Mouse (Mus musculus) naive thymus-derived CD4-positive, alpha-beta T cell, adult 2 months (primary cell): ENCODE results near the gene Pparg.
A peak's percentile ranks its signal among the peaks of the same experiment; 100 is the strongest.

Source experiments
- DNase-seq: peaks from one replicate; pipeline ENCODE4 v3.0.0-alpha.2; 2011; ENCODE audit warnings: low read depth

Pparg gene

DNA sequence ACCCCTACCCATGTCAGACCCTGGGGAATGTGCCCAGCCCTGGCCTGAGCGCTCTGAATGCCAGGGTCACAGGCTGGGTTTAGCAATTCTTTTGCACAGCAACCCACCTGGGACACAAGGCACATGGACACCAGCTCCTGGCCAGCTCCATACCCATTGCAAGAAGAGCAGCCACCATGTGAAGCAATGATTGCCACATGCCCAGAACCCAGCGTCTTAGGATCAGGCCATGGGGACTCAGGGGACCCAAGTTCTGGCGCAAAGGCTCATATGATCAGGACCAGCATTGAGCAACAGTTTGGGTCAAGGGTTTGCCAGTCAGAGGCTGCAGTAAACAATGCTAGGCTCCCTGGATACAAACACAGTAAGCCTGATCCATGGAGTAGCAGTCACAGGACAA is 150.7 kb downstream of the Pparg start:
- DNase-seq, result no peak

DNA sequence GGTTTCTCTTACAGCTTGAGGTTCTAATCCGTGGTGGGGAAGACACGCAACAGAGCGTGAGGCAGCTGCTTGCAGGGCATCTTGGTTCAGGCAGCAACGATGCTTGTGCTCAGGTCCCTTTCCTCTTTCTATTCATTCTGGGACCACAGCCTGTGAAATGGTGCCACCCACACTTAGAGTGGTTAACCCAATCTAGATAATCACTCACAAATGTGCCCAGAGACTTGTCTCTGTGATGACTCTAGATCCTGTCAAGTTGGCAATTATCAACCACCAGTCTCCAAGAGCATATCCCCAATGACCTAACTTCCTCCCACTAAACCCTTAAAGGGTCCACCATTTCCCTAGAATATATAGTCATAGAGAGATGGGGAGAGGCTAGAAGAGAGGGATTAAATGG is 152.5 kb downstream of the Pparg start:
- DNase-seq, result no peak

DNA sequence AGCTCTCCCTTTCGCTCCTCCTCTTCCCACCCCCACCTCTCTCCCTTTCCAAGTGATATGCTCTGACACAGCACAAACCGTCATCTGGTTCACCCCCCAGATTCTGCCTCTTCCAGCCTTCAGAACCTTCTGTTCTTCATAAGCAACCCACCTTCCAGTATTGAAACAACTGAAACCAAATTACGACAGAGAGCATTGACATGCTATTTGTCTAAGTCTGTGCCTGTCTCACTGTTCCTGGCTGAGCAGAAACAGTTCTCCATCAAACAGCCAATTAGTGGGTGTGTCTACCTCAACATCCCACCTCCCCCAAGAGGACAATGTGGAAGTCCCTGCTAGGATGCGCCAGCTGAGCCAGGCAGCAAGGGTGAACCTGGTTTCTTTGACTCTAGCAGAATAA is 157.2 kb downstream of the Pparg start:
- no peak for DNase-seq

DNA sequence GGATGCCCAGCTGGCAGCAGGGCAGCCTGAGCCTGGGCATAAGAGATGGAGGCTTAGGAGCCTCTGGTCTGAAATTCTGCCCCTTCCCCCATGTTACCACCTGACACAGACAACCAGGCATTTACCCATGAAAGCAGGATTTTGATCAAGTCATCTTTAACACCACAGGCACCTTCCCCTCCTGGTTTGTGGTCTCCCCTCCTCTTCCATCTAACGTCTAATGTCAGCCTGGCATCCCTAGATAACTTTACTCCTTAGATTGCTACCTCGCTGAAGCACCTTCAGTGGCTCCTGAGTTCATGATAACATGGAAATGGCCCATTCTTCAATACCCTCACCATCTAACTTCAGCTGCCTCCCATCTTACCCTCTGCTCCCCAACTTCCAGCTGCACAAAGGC is 157.6 kb downstream of the Pparg start:
- DNase-seq, result no peak

DNA sequence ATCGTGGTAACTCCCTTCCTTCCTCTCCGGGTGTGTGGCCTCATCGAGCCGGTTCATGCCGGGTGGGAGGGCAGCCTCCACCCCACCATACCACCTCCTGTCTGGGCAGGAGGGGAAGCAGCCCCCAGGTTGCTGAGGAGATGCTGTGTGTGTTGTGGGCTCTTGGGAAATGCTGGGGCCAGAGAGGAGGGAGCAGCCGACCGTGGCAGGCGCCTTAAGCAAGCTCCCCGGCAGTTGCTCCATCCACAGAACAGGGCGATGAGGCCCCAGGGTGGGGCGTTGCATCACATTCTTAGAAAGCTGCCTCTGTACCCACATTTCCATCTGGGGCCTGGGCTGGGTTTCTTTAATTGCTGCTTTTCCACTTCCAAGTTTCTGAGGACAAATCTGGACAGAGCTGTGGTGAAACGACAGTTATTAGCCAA is 158.5 kb downstream of the Pparg start:
- DNase-seq, result no peak

DNA sequence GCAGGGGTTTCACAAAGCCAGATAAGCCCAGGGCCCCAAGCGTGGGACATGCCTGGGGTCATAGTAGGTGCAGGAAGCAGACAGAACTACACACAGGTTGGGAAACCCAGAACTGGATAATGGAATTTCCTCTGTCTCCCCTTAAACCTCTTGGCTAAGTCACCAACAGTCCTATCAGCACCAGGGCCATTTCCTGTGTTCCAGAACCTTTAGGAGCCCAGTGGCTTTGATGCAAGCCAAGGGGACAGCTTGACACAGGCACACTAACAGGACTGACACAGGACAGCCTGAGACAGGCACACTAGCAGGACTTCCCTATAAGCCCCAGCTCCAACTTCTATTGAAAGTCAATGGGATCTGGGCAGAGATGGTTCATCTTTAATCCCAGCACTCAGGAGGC is 161.2 kb downstream of the Pparg start:
- no peak for DNase-seq

DNA sequence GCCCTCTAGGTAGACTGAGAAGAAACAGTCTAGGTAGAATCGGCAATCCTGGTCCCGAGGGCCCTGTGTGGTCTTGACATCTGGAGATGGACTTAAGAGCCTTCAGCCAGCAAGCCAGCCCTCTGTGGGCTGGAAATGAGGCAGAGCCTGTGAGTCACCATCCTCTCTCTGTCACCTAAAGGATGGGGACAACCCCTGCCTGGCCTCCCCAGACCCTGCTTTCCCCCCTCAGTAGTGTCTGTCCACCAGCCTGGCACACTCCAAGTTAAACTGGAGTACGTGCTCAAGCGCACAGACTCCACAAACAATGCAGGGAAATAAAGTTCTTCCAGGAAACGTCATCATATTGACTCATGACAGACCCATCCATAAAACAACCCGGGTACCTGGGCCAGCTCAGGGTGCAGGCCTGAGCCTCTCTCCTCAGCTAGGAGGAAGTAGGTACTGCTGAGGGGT is 162.0 kb downstream of the Pparg start:
- DNase-seq, result no peak

DNA sequence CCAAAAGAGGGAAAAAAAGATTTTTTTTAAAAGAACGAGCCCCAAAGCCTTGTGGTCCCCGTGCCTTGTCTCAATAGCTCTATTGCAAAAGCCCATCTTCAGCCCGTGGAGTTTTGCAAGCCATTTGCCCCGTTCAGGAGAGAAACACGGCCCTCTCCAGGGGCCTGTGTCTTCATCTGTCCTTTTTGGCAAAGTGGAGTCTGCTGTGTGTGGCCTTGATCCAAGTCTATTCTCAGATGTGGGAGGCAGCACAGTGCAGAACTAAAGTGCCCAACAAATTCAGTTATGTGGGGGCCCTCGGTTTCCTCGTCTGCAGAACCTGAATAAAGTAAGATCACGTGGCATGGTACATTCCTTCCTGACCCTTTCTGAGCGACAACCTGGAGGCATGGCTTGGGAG is 162.4 kb downstream of the Pparg start:
- no peak for DNase-seq

DNA sequence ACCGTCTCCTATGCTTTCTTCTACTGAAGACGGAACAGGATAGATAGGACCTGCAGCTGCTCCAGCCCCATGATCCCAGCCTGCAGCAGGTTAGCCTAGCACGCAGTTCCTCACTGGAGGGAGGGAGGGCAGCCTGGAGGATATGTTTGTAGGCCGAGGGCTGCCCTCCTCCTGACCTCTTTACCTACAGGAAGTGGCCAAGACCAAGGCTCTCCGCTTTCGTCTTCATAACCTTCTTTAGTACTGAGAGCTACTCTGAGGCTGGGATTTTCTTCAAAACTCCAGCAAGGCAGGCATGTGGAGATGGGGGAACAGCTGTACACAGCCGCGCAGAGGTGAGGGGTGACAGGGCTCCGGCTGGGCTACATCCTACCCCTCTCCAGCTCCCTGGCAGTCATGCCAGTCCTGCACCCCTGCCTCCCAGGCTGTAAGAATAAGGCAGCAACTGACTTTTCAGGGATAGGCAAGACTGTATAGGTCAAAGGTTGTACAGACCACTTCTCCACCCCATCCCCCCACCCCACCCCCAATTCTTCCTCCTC is 163.8 kb downstream of the Pparg start:
- no peak for DNase-seq

DNA sequence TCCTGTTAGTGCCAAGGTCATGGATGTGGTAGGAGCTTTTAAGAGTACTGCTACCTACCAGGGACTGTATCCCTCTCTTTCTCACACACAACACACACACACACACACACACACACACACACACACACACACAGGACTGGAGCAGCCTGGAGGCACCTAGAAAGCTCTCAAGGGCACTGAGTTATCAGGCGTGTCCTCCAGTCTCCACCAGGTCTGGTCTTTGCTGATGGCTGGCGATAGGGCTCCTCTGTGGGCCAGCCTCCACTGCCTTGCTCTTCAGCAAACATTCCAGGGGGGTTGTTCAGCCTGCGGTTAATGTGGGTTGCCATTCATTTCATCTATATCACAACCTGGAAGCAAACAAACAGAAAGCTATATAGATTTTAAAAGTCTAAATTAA is 166.7 kb downstream of the Pparg start:
- DNase-seq, result no peak

DNA sequence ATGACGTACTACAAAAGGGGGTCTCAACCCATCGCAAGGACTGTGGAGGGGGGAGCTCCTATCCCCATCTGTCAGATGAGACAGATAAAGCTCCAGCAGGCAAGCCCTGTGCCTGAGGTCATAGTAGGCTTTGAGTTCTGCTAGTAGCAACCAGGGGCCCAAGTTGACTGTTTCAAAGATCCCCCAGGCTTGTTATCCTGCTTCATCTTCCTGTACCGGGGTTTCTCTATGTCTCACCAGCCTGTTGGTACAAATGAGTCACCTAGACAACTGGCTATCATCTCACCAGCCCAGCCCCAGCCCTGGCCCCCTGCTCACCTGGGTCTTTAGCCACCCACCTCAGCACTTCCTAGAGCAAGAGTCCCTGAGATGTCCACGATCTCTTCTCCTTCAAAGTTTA is 167.6 kb downstream of the Pparg start:
- DNase-seq, result no peak

DNA sequence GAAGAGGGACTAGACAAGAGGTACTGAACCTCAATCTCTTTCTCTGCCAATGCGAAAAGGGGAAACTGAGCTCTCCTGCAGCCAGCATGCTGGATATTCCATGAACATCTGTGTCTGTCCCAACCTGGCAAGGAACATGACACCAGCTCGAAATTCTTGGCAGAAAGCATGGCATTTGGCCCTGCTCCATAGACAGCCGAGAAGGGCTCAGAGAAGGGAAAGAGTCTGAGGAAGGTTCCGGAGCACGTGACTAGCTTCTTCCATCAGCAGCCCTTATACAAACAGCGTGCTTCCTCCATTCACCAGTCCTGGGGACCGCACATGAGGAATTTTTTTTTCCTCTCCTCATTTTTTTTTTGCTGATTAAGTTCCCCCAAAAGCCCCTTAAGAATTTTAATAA is 173.9 kb downstream of the Pparg start:
- no peak for DNase-seq

DNA sequence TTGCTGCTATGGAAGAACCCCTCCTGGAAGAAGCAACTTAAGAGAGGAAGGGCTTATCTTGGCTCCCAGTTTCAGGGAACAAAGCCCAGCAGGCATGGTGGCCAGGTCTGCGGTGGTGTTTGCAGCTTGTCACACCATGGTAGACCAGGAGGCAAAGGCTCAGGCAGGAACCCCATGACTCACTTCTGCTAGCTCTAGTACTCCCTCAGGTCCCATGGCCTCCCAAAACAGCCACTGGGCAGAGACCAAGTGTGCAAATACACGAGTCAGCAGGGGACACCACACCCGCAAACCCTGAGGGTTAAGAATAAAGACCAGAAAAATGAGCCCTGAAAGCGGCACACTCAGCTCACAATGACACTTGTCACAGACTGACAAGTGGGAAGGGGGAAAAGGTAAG is 175.4 kb downstream of the Pparg start:
- DNase-seq, result no peak

DNA sequence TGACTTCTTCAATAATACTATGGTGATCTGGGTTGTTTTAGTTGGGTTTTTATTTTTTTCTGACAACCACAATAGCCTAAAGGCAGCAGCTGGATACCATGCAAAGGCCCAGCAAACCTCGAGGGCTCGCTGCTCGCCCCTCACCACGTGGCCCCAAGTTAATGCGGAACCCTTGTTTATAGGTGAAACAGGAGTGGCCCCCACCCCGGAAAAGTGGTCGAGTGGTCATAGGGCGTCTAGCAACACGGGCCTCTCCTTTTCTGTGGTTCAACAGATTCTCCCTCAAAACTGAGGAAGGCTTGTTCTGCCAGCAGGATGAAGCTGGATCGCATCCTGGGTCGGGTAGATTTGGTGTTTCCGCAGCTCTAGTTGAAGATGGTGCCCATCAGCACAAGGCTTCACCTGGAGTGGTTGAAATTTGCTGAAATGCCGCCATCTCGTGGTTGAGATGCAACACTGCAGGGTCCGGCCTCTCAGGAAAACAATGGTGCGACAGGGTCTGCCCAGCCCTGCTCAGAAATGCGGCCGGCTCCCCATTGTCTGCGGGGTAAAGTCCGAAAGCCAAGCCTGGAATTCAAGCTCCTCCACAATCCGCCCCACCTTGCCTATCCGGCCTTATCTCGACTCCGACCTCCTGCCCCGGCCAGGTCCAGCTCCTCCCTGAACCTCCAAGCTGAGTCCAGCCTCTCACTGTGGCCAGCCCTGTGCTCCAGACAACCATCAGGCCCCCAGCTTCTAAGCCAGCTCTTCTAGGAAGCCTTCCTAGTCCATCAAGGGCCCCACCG is 178.1 kb downstream of the Pparg start:
- peak; percentile 88 for DNase-seq
